Mouse (Mus musculus): ENCODE measurements around the gene Ubl7.

Gene Ubl7

DNA sequence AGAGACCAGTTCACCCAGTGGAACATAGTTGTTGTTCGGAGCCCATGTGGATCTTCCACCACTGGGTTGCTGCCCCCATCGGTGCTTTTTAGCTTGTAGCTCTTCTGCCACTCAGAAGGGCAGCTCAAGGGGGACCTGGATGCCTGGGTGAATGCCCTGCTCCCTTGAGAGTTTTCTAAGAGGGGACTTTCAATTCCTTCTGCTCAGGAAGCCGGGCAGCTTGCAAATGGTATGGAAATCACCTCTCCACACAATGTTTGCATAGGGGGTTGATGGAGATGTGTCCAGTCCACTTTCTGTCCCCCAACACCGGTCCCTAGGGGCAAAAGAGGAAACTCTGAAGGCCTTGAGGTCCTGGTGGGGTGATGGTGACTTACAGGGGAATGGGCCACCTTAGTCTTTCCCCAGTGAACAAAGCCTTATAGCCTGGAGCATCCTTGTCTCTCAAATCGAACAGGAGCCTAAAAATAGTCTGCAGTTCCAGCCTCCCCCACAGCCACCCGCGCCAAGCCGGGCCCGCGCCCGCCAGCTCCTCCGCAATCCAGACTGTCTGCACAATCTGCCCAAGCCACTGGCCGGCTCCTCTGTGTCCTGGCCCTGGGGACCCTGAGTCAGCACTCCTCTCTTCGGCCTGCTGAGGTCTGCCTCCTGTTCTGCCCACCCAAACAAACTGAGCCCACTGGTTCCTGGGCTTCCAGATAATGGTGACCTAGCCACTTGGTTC, 56.6 kb downstream of the Ubl7 start:
- DNase-seq (ENCODE audit: low spot score), result no peak

DNA sequence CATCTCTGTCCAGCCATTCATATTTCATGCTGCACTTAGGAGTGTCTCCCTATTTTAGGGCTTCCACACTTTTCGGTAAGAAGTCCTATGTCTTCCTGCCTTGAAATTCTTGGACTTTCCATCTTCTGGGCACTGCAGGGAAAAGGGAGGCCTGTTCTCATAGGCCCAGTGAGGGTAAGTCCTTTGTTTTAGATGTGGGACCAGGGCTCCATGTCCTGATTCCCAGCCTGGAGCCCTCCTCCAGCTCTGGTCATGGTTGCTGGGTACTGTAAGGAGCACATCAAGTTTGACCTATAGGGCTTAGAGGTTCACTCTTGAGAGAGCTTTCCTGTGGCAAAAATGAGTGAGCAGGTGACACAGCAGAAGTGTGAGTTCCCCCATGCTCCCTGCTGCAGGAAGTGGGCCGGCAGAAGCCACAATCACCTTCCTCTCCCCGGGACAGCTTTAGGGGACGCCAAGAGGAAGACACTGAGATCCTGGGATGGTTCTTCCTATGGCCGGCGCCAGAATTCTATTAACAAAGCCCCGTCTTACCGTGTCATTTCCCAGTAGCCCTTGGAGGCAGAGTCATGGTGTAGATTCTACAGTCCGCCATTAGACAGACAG, 57.5 kb downstream of the Ubl7 start:
- no peak for DNase-seq (ENCODE audit: low spot score)

DNA sequence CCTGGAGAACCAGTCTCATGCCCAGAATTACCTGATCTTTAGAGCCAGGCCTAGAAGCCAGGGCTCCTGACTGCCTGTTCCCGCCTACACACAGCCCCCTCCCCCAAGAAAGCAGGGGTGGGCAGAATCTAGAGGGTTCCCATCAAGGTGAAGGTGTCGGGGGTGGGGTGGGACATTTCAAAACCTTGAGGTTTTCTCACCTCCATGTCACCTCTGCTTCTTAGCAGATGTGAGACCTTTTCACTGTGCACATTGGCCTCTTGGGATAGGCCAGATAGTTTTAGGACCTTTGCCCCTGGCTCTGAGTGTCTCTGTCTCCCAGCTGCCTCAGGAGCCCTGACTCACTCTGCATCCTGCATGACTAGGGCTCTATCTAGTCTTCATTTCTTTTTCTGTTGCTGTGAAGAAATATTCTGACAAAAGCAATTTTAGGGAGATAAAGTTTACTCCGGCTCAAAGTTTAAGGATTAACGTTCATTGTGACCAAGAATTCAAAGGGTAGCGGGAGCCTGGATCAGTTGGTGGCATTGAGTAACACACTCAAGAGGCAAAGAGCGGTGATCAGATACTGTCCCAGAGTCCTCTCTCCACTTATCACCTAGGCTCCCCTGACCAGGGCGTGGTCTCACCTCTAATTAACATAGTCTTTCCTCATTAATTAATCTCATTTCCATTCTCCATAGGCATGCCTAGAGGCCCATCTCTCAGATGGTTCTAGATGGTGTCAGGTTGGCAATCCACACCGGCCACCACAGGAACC, 58.2 kb downstream of the Ubl7 start:
- no peak for DNase-seq (ENCODE audit: low spot score)

DNA sequence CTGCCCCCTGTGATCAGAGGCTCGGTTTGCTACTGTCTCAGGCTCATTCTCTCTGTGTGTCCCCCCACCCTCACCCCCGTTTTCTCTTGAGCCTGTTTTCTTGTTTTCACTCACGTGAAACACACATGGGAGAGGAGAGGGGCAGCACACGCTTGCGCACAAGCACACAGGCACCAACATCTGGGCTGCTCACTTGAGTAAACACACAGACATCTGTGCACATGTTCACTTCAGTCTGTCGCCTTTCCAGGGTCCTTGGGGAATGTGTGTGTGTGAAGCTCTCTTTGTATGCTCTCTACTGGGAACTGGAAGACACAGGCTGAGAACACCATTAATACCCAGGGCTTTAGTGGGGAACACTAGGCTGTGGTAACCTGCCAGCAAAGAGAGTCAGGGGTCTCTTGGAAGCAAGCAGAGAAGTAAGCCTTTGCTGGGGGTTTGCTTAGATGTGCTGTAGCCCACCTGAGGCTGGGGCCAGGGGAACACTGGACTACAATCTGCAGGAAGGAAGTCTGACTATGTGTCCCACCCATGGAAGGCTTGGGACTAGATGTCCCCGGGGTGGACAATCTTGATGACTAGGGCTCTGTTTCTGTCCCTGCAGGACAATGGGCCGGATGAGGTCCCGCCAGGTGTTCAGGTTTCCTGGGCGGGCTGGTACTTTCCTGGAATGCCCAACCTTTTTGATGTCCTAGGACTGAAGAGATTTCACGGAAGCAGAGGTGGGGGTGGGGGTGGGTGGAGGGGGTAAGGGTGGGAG, 59.1 kb downstream of the Ubl7 start:
- DNase-seq (ENCODE audit: low spot score), result no peak

DNA sequence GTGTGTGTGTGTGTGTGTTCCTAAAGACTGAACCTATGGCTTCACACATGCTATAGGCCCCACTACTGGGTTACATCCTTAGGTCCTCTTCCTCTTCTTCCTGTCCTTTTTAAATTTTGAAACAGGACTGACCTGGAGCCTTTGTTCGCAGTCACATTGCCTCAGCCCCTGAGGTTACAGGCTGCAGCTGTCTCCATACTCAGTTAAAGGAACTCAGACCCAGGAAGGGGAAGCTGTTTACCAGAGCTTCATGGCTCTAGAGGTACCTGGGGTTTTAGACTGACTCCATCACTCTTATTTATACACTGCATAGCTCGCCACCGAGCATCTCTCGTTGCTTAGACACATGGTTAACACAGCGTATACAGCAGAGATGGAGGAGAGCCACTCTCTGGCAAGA, 60.6 kb downstream of the Ubl7 start:
- DNase-seq (ENCODE audit: low spot score), result no peak

DNA sequence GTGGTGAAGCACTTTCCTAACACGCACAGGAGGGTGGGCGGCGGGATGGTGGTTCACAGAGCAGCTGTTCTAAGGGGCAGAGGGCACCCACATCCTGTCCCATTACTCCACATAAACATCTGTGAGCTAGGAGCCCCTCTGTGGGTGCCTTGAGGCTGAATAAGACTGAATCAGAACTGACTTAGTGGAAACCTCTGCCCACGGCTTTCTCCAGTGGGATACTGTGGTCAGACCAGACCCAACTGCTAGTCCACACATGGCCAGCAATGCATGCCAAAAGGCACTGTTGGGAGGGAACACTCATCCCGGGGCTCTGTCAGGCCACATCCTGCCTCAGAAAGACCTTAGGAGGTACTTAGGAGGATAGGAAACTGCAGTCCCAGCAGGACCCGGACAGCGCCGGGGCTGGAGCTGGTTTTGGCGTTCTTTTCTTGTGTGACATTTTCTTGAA, 61.4 kb downstream of the Ubl7 start:
- no peak for DNase-seq (ENCODE audit: low spot score)

DNA sequence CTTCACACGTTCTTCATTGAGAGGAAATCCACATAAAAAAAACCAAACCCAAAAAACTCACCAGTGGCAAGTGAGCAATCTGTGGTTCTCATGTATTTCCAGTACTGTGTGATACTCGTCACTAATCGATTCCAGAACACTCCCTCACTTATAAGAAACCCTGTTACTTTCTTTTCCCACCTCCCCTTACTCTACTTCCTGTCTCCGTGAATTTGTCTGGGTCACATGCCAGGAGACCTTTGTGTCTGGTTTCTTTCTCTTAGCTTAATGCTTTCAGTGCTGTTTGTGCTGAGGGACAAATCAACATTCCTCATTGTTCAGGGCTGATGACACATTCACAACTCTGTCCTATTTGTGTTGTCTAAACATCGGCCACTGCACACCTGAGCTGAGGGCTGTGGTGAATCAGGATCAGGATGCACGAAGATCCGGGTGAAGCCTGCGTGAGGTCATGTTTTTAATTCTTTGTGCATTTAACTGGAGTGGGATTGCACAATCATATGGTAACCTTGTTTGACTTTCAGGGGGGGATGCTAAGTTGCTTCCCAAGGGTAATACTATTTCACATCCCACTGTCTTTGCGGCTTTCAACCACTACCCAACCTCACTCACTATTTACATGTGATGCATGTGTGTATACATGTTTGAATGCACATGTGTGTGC, 62.1 kb downstream of the Ubl7 start:
- no peak for DNase-seq (ENCODE audit: low spot score)

DNA sequence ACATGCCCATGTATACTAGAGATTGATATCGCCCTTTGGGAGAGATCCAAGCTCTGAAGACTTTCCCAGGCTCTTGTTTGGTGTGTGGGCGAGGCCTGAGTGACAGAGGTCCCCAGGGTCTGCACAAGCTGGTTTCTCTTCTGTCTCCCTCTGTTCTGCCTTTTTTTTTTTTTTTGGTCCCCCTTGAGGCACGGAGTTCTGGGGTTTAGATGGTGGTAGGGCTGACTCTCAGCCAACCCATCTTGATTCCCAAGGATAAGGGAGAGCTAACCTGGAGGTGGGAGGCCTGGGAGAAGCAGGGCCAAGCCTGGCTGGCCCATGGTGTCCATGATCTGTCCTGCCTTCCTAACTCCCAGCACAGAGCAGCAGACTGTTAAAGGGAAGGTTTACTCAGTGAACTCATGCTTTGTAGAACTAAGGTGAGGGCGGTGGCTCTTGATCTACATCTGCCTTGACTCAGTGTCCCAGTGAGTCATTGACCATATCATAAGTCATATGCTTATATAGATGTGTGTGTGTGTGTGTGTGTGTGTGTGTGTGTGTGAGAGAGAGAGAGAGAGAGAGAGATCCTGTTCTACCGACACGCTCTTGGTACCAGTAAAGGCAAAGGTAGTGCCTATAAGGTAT, 62.8 kb downstream of the Ubl7 start:
- DNase-seq (ENCODE audit: low spot score), result no peak

DNA sequence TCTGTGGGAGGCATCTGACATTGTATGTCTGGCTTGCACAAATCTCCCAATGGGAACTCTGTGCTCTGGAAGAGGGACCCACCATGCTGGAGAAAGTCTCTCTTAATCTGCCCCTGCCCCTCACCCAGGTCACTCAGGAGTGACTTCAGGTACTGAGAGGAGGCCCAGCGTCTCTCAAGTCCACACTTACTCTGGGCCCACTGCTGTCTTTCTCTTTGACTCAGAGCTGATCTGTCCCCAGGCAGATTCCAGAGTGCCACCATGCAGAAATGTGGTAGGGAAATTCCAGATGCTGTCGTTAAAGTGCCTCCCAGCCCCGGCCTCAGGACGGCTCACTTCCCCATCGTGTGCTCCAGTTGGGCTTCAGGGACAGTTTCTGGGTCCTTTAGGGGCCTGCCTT, 63.4 kb downstream of the Ubl7 start:
- no peak for DNase-seq (ENCODE audit: low spot score)

DNA sequence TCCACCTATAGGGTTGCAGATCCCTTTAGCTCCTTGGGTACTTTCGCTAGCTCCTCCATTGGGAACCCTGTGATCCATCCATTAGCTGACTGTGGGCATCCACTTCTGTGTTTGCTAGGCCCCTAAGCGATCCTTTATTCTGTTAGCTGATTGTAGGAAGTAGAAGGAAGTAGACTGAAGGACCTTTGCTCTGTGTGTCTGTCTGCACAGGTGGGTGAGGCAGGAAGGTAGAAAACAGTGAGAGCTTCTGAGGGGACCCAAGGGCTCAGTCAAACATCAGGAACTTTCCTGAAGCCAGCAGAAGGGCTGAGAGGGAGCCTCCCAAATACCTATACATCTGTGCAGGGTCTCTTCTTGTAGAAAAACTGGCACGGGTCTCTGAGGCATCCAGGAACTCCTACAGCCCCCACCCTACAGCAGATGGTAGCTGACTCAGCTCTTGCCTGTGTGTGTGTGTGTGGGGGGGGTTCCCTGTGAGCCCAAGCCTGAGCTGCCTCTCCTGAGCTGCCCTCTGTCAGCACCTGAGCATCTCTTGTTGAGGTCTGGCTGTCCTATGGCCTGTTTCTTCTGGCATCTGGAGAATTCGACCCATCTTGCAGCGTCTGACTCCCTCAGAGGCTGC, 64.5 kb downstream of the Ubl7 start:
- no peak for DNase-seq (ENCODE audit: low spot score)

DNA sequence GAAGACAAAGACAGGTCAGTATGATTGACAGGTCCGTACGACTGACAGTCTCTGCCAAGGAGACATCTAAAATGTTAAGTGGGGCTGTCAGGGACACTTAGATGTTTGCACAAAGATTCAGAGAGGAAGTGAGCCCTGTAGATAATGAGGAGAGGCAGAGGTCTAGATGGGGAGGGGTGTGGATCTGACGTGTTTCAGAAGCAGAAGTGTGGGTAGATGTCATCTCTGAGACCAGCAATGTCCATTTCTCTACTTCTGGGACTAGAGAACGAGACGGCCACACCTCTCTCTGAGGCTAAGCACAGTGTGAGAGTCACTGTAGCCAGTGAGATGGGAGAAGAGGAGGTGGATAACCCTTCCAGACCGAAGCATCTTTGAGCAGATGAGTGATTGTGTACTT, 67.2 kb downstream of the Ubl7 start:
- DNase-seq (ENCODE audit: low spot score), result no peak

DNA sequence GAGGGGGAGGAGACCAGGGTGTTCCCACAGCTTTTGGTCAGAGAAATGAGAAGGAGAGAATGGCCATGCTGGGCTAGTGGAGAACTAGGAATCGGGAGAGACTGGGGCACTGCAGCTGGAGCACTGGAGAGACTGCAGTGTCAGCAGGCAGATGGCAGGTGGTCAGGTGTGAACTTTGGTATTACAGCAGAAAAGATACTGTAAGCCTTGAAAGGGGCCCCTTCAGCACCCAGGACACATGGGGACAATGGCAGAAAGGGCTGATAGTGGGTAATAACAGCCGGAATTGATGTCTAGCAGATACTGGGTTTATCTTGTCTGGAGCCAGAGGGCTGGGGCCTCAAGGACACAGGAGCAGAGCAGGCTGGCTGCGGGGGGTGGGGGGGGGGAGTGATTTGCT, 68.1 kb downstream of the Ubl7 start:
- no peak for DNase-seq (ENCODE audit: low spot score)
